ENCODE assay signal across 8 mouse cellular contexts in the genomic region with DNA sequence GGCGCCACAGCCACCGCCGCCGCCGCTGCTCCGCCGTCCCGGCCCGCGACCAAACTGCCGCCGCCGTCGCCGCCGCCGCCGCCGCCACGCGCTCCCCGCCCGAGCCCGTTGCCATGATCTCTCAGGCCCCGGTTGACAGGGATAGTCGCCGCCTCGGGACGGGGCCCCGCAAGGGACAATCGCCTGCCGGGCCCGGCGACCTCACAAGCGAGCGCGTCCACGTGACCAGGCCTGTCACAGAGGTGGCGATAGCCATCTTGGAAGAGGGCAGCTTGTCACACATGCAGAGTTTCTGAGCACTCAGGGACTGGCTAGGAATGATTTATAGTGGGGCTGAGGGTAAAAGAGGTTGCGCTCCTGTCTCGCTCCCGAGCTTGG. TPM values are rescaled to one million over a fixed set of nuclear protein-coding genes. Genes with fewer than 3 reads are reported as not detected.
DNase-seq lines count a peak whose midpoint lies in the region; ATAC-seq lines count a peak whose summit lies in the region.

A gene (minus strand): TSS at position 270 of the 378 bp plus-strand sequence.

- DNase-seq in T-cell, adult 2 months (ENCODE audit: low spot score) = peak; percentile 87
- DNase-seq in cerebellum, postnatal 36 days = peak; percentile 97 to 98
- peak; percentile 92 to 94 for DNase-seq in frontal cortex, postnatal 36 days (ENCODE audit: low spot score in 2 of 2)
- peak; percentile 93 for DNase-seq in left cerebral cortex, adult 11 months (ENCODE audit: low spot score)
- DNase-seq in lung, postnatal 4 days = peak; percentile 95 to 96
- DNase-seq in retina, postnatal 7 days (ENCODE audit: low read depth, low spot score) = peak; percentile 83
- DNase-seq in urinary bladder, adult 2 months (ENCODE audit: low spot score) = peak; percentile 91

- H3K4me1 ChIP-seq in hindbrain, embryonic 15.5 days (replicated peaks) = peaks cover 20% of the 10 kb centered on the region

- H3K27me3 ChIP-seq in hindbrain, embryonic 15.5 days = 0 out of 2 replicates have a peak, but pooled peaks cover 5% of the 10 kb centered on the region

- H3K4me2 ChIP-seq in hindbrain, embryonic 15.5 days = peak within 1 kb of the TSS; percentile 98

- peak within 1 kb of the TSS; percentile 77 for H3K4me3 ChIP-seq in hindbrain, embryonic 15.5 days

- H3K9ac ChIP-seq in hindbrain, embryonic 15.5 days = peak within 1 kb of the TSS; percentile 78

- peak; percentile 89 for ATAC-seq in hindbrain, embryonic 15.5 days (ENCODE audit: low FRiP score, low read depth)

- H3K27ac ChIP-seq in hindbrain, embryonic 15.5 days (replicated peaks) = peak within 1 kb of the TSS; percentile 89

- H3K9me3 ChIP-seq in hindbrain, embryonic 15.5 days = no peaks in the 10 kb centered on the region

- H3K36me3 ChIP-seq in hindbrain, embryonic 15.5 days = no peaks in the 10 kb centered on the region

- under 1% methylated on average over 42 of the region's 42 CpGs for WGBS in hindbrain, embryonic 15.5 days

RNA-seq across cellular contexts. Expression of the gene that starts here (rescaled TPM):
- 5.2 and 6.1 TPM in 2 replicates for polyA plus RNA-seq in hindbrain, embryonic 15.5 days (2015; fragmentation: Nextera tagmentation; extraction: Ambion mirVana)
- polyA plus RNA-seq in urinary bladder, adult 2 months (2012; rRNA removed) = 1.1 and 1.5 TPM in 2 replicates

Comparison
In these comparisons a context has a peak if more than half of its experiments do, and no peak if none do; other contexts are left out.
1. Peak in every context shown above with its lines: DNase-seq, ATAC-seq, H3K4me3 ChIP-seq and H3K27ac ChIP-seq.